Mouse (Mus musculus) kidney, adult 2 months (tissue): ENCODE results near the gene Zfp189.

Experiments used
- CTCF ChIP-seq: fragments of 200-500 bp; conservative IDR thresholded peaks from 2 replicates; pipeline ENCODE4 v1.5.1; 2011; ENCODE audit warnings: low read depth, mild to moderate bottlenecking, control low read depth, low read length, moderate library complexity, mixed read lengths; ENCODE audit not compliant: insufficient read depth, insufficient read length
- POLR2A ChIP-seq: fragments of 200-500 bp; IDR thresholded peaks from one replicate; pipeline ENCODE4 v1.6.1; 2011; ENCODE audit warnings: low read depth, low read length, control low read depth

- TF ChIP-seq POLR2A (no peak), CTCF (no peak)
Measured at GRCm38 (mm10) chr4:49480896-49481295, 40.1 kb upstream of the Zfp189 start.
